Mouse (Mus musculus) monocyte, adult 2 months (primary cell): ENCODE measurements around the gene Tigar.

ENCODE experiments used
- DNase-seq, 2 experiments: peaks; one replicate each; pipeline ENCODE4 v3.0.0; 2022; ENCODE audit warnings: low spot score in 2 of 2, low read depth in 1 of 2

The Tigar gene

GRCm38 (mm10) chr6:127086739-127087138 lies 22.6 kb downstream of the Tigar start:
- DNase-seq: no peak

- DNase-seq: no peak
Measured at GRCm38 (mm10) chr6:127081820-127082219, 27.5 kb downstream of the Tigar start.

GRCm38 (mm10) chr6:127079867-127080731 lies 29.3 kb downstream of the Tigar start:
- DNase-seq: no peak

GRCm38 (mm10) chr6:127072817-127073216 lies 36.5 kb downstream of the Tigar start, which contains the start of gene Fgf23:
TSS of gene Fgf23 (plus strand) at chr6:127072902.
- DNase-seq: no peak

GRCm38 (mm10) chr6:127064815-127065214 lies 44.5 kb downstream of the Tigar start:
- no peak for DNase-seq

- no peak for DNase-seq
Measured at GRCm38 (mm10) chr6:127063915-127064314, 45.4 kb downstream of the Tigar start.

- DNase-seq: no peak
Measured at GRCm38 (mm10) chr6:127059975-127060374, 49.4 kb downstream of the Tigar start.

GRCm38 (mm10) chr6:127056990-127057588 lies 52.3 kb downstream of the Tigar start:
- DNase-seq: no peak

GRCm38 (mm10) chr6:127050847-127051246 lies 58.5 kb downstream of the Tigar start:
- DNase-seq: no peak

- DNase-seq: no peak
Measured at GRCm38 (mm10) chr6:127044909-127045308, 64.4 kb downstream of the Tigar start.
